Mouse (Mus musculus) macrophage (primary cell): ENCODE results near the gene Stx3. TPM values are rescaled to one million over a fixed set of nuclear protein-coding genes. Genes with fewer than 3 reads are reported as not detected.
A peak's percentile ranks its signal among the peaks of the same experiment; 100 is the strongest.

Source experiments
- H3K27ac ChIP-seq: fragments of 350-480 bp; formaldehyde crosslinking; 2 replicates; pipeline ENCODE4 v1.9.0; 2021
- H3K36me3 ChIP-seq: fragments of 350-480 bp; formaldehyde crosslinking; 2 replicates; pipeline ENCODE4 v1.9.0; 2021; ENCODE audit errors: inconsistent target
- H3K4me3 ChIP-seq: fragments of 350-480 bp; formaldehyde crosslinking; 2 replicates; pipeline ENCODE4 v1.9.0; 2021; ENCODE audit errors: inconsistent target
- H3K79me2 ChIP-seq: fragments of 350-480 bp; formaldehyde crosslinking; 2 replicates; pipeline ENCODE4 v1.9.0; 2021; ENCODE audit errors: inconsistent target
- WGBS: methylation state at CpG from one replicate; pipeline ENCODE4 v1.1.7; 2026; ENCODE audit warnings: inconsistent platforms; ENCODE audit not compliant: missing documents; 5-methylcytosine and 5-hydroxymethylcytosine counted together
- polyA plus RNA-seq: library from polyadenylated mRNA; stranded (reverse); fragments of 250-400 nt; gene quantifications from 3 replicates; pipeline ENCODE4 v1.2.4, GENCODE M21; 2018; ENCODE audit warnings: inconsistent platforms
- total RNA-seq, 78 experiments: library from RNA; depleted of rRNA; stranded (reverse); fragments of 250-400 nt; gene quantifications; 1 replicate in 9 of 78; 2 replicates in 24 of 78; 3 replicates in 43 of 78; 4 replicates in 2 of 78; pipeline ENCODE4 v1.2.4; 2018; ENCODE audit warnings: inconsistent platforms in 56 of 78

The Stx3 gene
- total RNA-seq (2018; cell fraction: chromatin; rRNA removed), result 100 to 1,000 TPM in 23 of 26 experiments, 10 to 100 TPM in 3; 86.0 to 358 (median 130) TPM
- 10 to 100 TPM; 16.8 to 73.0 (median 26.4) TPM for total RNA-seq (2018; cell fraction: cytosol; rRNA removed)
- total RNA-seq (2018; cell fraction: nucleus; rRNA removed), result 100 to 1,000 TPM in 8 of 26 experiments, 10 to 100 TPM in 18; 41.8 to 219 (median 90.9) TPM
- 18.7 to 25.4 TPM (median 20.5 TPM) in 3 replicates for polyA plus RNA-seq

GRCm38 (mm10) chr19:11819143-11819700 is at the start of gene Stx3:
Gene Stx3 (minus strand): TSS chr19:11819403.
- Histone ChIP-seq H3K36me3 (no peaks in the 10 kb centered on the region), H3K4me3 (peak within 1 kb of the TSS; percentile 75), H3K27ac (peak within 1 kb of the TSS; percentile 74), H3K79me2 (peaks cover 50% of the 10 kb centered on the region)
- WGBS, result 2% methylated on average over 20 of the region's 20 CpGs

- no peak overlapping the region for H3K4me3 ChIP-seq
- H3K36me3 ChIP-seq, result no peaks in the 10 kb centered on the region
- no peak overlapping the region for H3K27ac ChIP-seq
- WGBS, result 96% methylated on average over 2 of the region's 2 CpGs
- H3K79me2 ChIP-seq, result no peaks in the 10 kb centered on the region
These were observed 48.6 kb upstream of the Stx3 start for GRCm38 (mm10) chr19:11867837-11868236.

DNA sequence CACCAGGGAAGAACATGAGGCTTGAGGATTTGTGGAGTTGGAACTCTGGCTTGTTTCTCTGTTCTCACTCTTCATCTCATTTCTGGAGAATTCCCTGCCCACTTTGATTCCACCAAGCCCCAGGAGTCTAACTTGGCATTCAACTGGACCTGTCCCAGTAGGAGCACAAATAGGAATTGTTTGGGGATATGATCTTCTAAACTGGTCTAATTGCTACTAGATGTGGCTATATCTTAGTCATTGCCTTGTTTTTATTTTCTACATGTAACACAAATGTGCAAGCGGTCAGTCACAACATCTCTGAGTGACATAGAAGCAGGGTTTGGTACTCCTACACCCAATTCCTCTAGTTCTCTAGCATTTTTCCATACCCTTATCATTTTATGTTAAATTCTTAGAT is 41.8 kb upstream of the Stx3 start, which contains the start of gene Olfr1418:
Gene Olfr1418 (minus strand): TSS at position 101 of the 400 bp plus-strand sequence.
- Histone ChIP-seq H3K79me2 (no peaks in the 10 kb centered on the region), H3K36me3 (no peaks in the 10 kb centered on the region)
- 100% methylated on average over 1 of the region's 1 CpGs for WGBS

DNA sequence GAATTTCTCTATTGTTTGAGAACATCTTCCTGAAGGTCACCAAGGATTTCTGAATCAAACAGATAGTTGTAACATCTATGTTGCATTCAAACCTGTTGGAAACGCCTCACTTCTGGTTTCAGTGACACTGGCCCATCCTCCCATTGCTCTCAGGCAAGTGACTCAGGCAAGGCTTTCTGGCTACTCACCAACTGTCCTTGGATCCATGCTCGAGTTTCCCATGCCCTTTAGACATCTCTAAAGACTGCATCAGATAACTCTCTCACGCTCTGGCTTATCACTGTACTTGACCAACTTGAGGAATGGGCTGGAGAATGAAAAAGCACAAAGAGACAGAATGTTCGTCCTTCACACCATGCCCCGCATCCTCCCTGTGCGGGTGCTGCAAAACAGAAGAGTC is 37.3 kb upstream of the Stx3 start:
- H3K27ac ChIP-seq, result no peak overlapping the region
- 89% methylated on average over 6 of the region's 6 CpGs for WGBS
- no peak overlapping the region for H3K4me3 ChIP-seq
- H3K36me3 ChIP-seq, result no peaks in the 10 kb centered on the region
- no peaks in the 10 kb centered on the region for H3K79me2 ChIP-seq

More for the DNA sequence above, 41.8 kb upstream of the Stx3 start, which contains the start of gene Olfr1418:
- no peak within 1 kb of the TSS for H3K4me3 ChIP-seq
- no peak within 1 kb of the TSS for H3K27ac ChIP-seq

GRCm38 (mm10) chr19:11854821-11855220 is 35.6 kb upstream of the Stx3 start:
- Histone ChIP-seq H3K27ac (no peak overlapping the region), H3K36me3 (no peaks in the 10 kb centered on the region), H3K4me3 (no peak overlapping the region), H3K79me2 (no peaks in the 10 kb centered on the region)
- 92% methylated on average over 1 of the region's 2 CpGs for WGBS

- no peaks in the 10 kb centered on the region for H3K79me2 ChIP-seq
- no peak overlapping the region for H3K4me3 ChIP-seq
- H3K27ac ChIP-seq, result no peak overlapping the region
- no peaks in the 10 kb centered on the region for H3K36me3 ChIP-seq
- 41% methylated on average over 4 of the region's 4 CpGs for WGBS
These were observed 33.4 kb upstream of the Stx3 start for GRCm38 (mm10) chr19:11852652-11853051.

DNA sequence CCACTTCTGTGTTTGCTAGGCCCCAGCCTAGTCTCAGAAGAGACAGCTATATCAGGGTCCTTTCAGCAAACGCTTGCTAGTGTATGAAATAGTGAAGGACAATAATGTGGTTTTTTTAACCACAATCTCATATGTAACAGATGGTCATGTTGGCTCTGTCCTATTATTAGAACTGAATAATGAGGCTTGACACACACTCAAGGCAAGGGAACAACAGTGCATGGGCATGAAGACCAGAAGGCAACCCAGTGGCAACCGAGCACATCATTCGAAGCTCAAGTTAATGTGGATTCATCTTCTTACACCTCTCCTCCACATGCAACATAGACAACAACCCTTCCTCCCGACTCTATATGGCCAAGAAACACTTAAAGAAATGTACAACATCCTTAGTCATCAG is 27.1 kb upstream of the Stx3 start:
- WGBS, result 66% methylated on average over 4 of the region's 4 CpGs
- Histone ChIP-seq H3K27ac (no peak overlapping the region), H3K79me2 (no peaks in the 10 kb centered on the region), H3K36me3 (no peaks in the 10 kb centered on the region), H3K4me3 (no peak overlapping the region)

- Histone ChIP-seq H3K27ac (no peak within 1 kb of the TSS), H3K36me3 (no peaks in the 10 kb centered on the region), H3K4me3 (no peak within 1 kb of the TSS), H3K79me2 (no peaks in the 10 kb centered on the region)
- 94% methylated on average over 4 of the region's 4 CpGs for WGBS
These were observed 19.9 kb upstream of the Stx3 start, which contains the start of gene Olfr1417 for GRCm38 (mm10) chr19:11839119-11839518. Gene Olfr1417 (minus strand): TSS chr19:11839219.

DNA sequence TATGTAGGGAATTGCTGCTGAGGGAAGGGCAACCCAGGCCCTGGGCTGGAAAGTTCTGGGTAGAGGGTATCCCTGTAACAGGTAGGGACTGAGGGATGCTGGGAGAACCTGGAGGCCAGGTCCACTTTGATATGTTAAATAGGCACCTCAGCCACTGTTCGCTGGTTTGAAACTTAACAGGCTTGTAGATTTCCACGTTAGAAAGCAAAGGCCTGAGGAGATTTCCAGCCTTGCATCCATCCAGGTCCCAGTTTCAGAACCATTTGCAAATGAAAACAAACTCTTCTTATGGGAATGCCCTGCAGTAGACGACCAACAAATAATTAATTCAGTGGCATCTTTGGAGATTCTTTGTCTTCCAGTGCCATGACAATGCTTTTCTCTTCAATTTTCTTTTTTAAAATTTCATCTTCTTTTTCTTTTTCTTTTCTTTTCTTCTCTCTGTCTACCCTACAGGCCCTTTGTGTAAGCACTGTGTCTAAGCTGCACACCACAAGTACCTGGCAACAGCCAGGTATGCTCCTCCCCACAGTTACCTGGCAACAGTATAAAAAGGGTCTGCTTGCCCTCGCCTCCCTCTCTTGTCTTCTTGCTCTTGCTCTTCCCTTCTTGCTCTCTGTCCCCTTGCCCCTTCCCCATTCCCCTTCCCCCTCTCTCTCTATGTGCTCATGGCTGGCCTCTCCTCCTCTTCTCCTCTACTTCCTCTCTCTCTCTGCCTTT is 4.3 kb upstream of the Stx3 start:
- WGBS, result 92% methylated on average over 4 of the region's 4 CpGs
- Histone ChIP-seq H3K36me3 (no peaks in the 10 kb centered on the region), H3K27ac (no peak overlapping the region), H3K4me3 (no peak overlapping the region), H3K79me2 (0 out of 2 replicates have a peak, but pooled peaks cover 8% of the 10 kb centered on the region)

GRCm38 (mm10) chr19:11820211-11820610 is 1.0 kb upstream of the Stx3 start:
- no peak overlapping the region for H3K27ac ChIP-seq
- WGBS, result 47% methylated on average over 6 of the region's 6 CpGs
- H3K79me2 ChIP-seq, result peaks cover 40% of the 10 kb centered on the region

DNA sequence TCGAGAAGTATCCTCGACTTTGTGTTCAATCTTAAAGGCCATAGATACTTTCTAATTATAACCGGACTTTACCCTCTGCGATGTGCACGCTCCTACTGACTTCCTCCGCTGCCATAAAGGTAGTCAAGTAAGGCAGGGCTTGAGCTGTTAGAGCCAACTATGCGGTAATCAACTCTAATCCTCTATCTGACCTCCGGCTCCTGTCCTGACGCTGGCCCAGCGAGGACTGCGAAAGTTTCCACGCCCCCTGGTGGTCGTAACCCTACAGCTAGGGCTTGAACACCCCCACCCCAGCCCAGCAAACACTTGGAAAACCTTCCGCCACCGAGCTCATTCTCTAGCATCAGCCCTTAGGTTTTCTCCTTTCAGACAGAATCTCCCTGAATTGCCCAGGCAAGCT is 597 bp upstream of the Stx3 start:
- Histone ChIP-seq H3K27ac (no peak overlapping the region), H3K36me3 (no peaks in the 10 kb centered on the region), H3K4me3 (peak overlapping the region; percentile 63), H3K79me2 (peaks cover 44% of the 10 kb centered on the region)
- 10% methylated on average over 15 of the region's 15 CpGs for WGBS

More at GRCm38 (mm10) chr19:11820211-11820610, 1.0 kb upstream of the Stx3 start:
- no peaks in the 10 kb centered on the region for H3K36me3 ChIP-seq
- no peak overlapping the region for H3K4me3 ChIP-seq

DNA sequence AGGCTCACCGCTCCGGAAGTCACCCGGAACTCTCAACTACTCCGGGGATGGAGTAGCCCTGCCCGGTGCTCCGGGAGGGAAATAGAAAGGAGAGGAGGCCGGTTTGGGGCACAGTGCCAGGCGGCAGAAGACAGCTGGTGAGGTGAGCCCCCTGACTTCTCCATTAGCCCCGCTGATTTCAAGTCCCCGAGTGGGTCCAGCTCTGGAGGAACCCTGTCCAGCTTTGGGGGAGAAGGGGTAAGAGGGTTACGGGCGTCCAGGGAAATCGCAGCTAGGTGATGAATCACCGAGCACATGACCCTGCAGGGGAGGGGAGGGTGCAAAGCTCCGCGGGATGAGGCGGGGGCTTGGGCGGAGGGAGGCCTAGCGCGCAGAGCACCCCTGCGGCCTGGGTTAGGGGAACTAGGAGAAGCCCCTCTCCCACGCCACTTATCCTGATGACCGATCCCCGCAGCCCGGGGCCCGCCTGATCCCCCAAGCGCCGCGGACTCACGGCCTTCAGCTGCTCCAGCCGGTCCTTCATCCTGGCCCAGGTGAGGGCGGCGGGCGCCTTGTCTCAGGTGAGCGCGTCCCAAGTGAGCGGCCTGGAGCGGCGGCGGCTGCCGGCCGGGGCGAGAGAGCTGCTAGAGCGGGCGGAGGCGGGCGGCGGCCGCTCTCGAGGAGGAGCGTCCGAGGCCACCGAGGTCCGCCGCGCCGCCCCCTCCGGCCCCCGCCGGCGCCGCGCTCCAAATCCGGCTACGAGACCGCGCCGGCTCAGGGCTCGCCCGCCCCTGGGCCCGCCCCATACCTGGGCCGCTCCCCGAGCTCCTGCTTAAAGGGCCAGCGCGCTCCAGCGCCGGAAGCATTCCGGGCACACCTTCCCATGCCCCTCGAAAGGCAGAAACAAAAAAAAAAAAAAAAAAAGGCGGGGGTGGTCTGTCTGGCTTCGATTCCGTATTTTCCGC is 732 bp downstream of the Stx3 start:
- Histone ChIP-seq H3K27ac (peak overlapping the region; percentile 74), H3K79me2 (peaks cover 58% of the 10 kb centered on the region), H3K36me3 (no peaks in the 10 kb centered on the region), H3K4me3 (peak overlapping the region; percentile 75)
- WGBS, result under 1% methylated on average over 75 of the region's 83 CpGs

- Histone ChIP-seq H3K79me2 (peaks cover 67% of the 10 kb centered on the region), H3K27ac (peak overlapping the region; percentile 74; the same call in 1 of the 2 replicates), H3K36me3 (no peaks in the 10 kb centered on the region), H3K4me3 (peak overlapping the region; percentile 75)
- 59% methylated on average over 5 of the region's 5 CpGs for WGBS
These were observed 1.6 kb downstream of the Stx3 start for GRCm38 (mm10) chr19:11817586-11817985.

- Histone ChIP-seq H3K36me3 (no peaks in the 10 kb centered on the region), H3K79me2 (peaks cover 75% of the 10 kb centered on the region), H3K27ac (no peak overlapping the region), H3K4me3 (no peak overlapping the region)
- 87% methylated on average over 6 of the region's 6 CpGs for WGBS
These were observed 2.5 kb downstream of the Stx3 start for GRCm38 (mm10) chr19:11816706-11817105.
